Mouse (Mus musculus) neural tube, embryonic 12.5 days (tissue): ENCODE data around the gene Hoxd9. TPM values are rescaled to one million over a fixed set of nuclear protein-coding genes. Genes with fewer than 3 reads are reported as not detected.

Experiments used
- ATAC-seq: fragments of 200-750 bp; cut with Nextera tagmentation; 2 replicates; pipeline ENCODE4 v1.8.0; 2017; ENCODE audit warnings: low read depth, mild to moderate bottlenecking, moderate TSS enrichment, moderate library complexity; ENCODE audit not compliant: low FRiP score
- H3K27ac ChIP-seq: fragments of 300-500 bp; sonication (generic); 2 replicates; pipeline ENCODE4 v1.5.1; 2016
- H3K27me3 ChIP-seq: fragments of 300-500 bp; sonication (generic); replicated peaks from 2 replicates; pipeline ENCODE4 v1.6.1; 2016; ENCODE audit warnings: mild to moderate bottlenecking
- H3K36me3 ChIP-seq: fragments of 300-500 bp; sonication (generic); 2 replicates; pipeline ENCODE4 v1.6.1; 2016; ENCODE audit warnings: mild to moderate bottlenecking
- H3K4me1 ChIP-seq: fragments of 300-500 bp; sonication (generic); 2 replicates; pipeline ENCODE4 v1.6.1; 2016
- H3K4me2 ChIP-seq: fragments of 300-500 bp; sonication (generic); replicated peaks from 2 replicates; pipeline ENCODE4 v1.6.1; 2016; ENCODE audit warnings: mild to moderate bottlenecking
- H3K4me3 ChIP-seq: fragments of 300-500 bp; sonication (generic); 2 replicates; pipeline ENCODE4 v1.5.1; 2016
- H3K9ac ChIP-seq: fragments of 300-500 bp; sonication (generic); 2 replicates; pipeline ENCODE4 v1.6.1; 2016; ENCODE audit warnings: mild to moderate bottlenecking
- H3K9me3 ChIP-seq: fragments of 300-500 bp; sonication (generic); 2 replicates; pipeline ENCODE4 v1.6.1; 2016; ENCODE audit warnings: mild to moderate bottlenecking
- WGBS: fragments of 180-500 bp; shearing (Covaris S2); methylation state at CpG from one replicate; pipeline ENCODE4 v1.1.7; 2016; 5-methylcytosine and 5-hydroxymethylcytosine counted together
- microRNA counts: library from miRNA; unstranded; fragments of <30 nt; microRNA quantifications from one replicate; lab custom pipeline; 2017
- microRNA-seq: library from miRNA; unstranded; fragments of <30 nt; microRNA quantifications from one replicate; pipeline ENCODE4, GENCODE M21; 2017
- polyA plus RNA-seq: library from polyadenylated mRNA; unstranded; fragments of >200 nt; fragmentation: Nextera tagmentation; extraction: Ambion mirVana; gene quantifications from 2 replicates; pipeline ENCODE4 v1.2.1, GENCODE M21; 2016

Hoxd9 gene
- polyA plus RNA-seq, 1 experiment from 2014 or later = 34.4 TPM

GRCm38 (mm10) chr2:74747006-74747405 is 49.5 kb downstream of the Hoxd9 start:
- H3K4me2 ChIP-seq = peak overlapping the region; percentile 74
- no peaks in the 10 kb centered on the region for H3K27me3 ChIP-seq
- 2% methylated on average over 24 of the region's 24 CpGs for WGBS
- peaks cover 79% of the 10 kb centered on the region for H3K4me1 ChIP-seq
- peak overlapping the region; percentile 52 for H3K4me3 ChIP-seq
- peak overlapping the region; percentile 96 for H3K27ac ChIP-seq
- H3K9ac ChIP-seq = peak overlapping the region; percentile 94
- ATAC-seq = peak; percentile 14; the same call in 1 of the 2 replicates
- H3K9me3 ChIP-seq = no peaks in the 10 kb centered on the region
- H3K36me3 ChIP-seq = peaks cover 20% of the 10 kb centered on the region

GRCm38 (mm10) chr2:74747661-74748141 is 50.2 kb downstream of the Hoxd9 start:
- peaks cover 20% of the 10 kb centered on the region for H3K36me3 ChIP-seq
- H3K27me3 ChIP-seq = no peaks in the 10 kb centered on the region
- peak overlapping the region; percentile 74 for H3K4me2 ChIP-seq
- H3K9ac ChIP-seq = peak overlapping the region; percentile 94
- no peak for ATAC-seq
- 6% methylated on average over 11 of the region's 11 CpGs for WGBS
- H3K4me3 ChIP-seq = peak overlapping the region; percentile 52
- peaks cover 86% of the 10 kb centered on the region for H3K4me1 ChIP-seq
- H3K27ac ChIP-seq = peak overlapping the region; percentile 96
- H3K9me3 ChIP-seq = no peaks in the 10 kb centered on the region

GRCm38 (mm10) chr2:74748436-74748995 is 51.0 kb downstream of the Hoxd9 start:
- 5% methylated on average over 9 of the region's 9 CpGs for WGBS
- Histone ChIP-seq H3K4me3 (peak overlapping the region; percentile 52), H3K36me3 (peaks cover 20% of the 10 kb centered on the region), H3K9ac (peak overlapping the region; percentile 94), H3K4me1 (peaks cover 93% of the 10 kb centered on the region), H3K4me2 (peak overlapping the region; percentile 74), H3K27ac (peak overlapping the region; percentile 96), H3K9me3 (no peaks in the 10 kb centered on the region), H3K27me3 (no peaks in the 10 kb centered on the region)
- no peak for ATAC-seq

GRCm38 (mm10) chr2:74749337-74750121 is 52.0 kb downstream of the Hoxd9 start:
- Histone ChIP-seq H3K4me2 (peak overlapping the region; percentile 74), H3K9me3 (no peaks in the 10 kb centered on the region), H3K4me1 (peaks cover 87% of the 10 kb centered on the region), H3K27me3 (no peaks in the 10 kb centered on the region), H3K9ac (peak overlapping the region; percentile 94), H3K4me3 (peak overlapping the region; percentile 36), H3K27ac (peak overlapping the region; percentile 96), H3K36me3 (peaks cover 13% of the 10 kb centered on the region)
- under 1% methylated on average over 47 of the region's 47 CpGs for WGBS
- peak; percentile 85 for ATAC-seq

MicroRNA genes within 50 kb of the gene (microRNA counts, 519-probe panel; counts per million panel counts)
- 8,306 counts per million, percentile 99 among the panel's probes with 10 or more counts for microRNA mmu-miR-10b (lab: Ali Mortazavi, UCI)

Small RNAs within 50 kb of the gene (microRNA-seq; reads per million reads assigned to microRNA genes)
- gene Gm44463 (not detected), gene Mir10b (157,777 reads per million, percentile 100 among the genes with 10 or more reads in this experiment)

Other genes starting within 250 kb of the Hoxd9 start
- 48.4 and 51.7 TPM in 2 replicates for gene Lnpk, start 118.3 kb upstream of the Hoxd9 start, polyA plus RNA-seq
- 1.1 and 1.2 TPM in 2 replicates for gene Evx2, start 38.2 kb upstream of the Hoxd9 start, polyA plus RNA-seq
- 0.57 and 2.5 TPM in 2 replicates for gene Hoxd13, start 29.4 kb upstream of the Hoxd9 start, polyA plus RNA-seq
- 4.1 and 8.0 TPM in 2 replicates for gene Hoxd12, start 22.7 kb upstream of the Hoxd9 start, polyA plus RNA-seq
- gene Hoxd11, start 18.2 kb upstream of the Hoxd9 start, polyA plus RNA-seq = 19.1 and 25.2 TPM in 2 replicates
- gene Hoxd10, start 5.8 kb upstream of the Hoxd9 start, polyA plus RNA-seq = 48.9 and 49.0 TPM in 2 replicates
- gene Hoxd8, start 6.9 kb downstream of the Hoxd9 start, polyA plus RNA-seq = 20.8 and 21.4 TPM in 2 replicates
- gene Hoxd3, start 14.2 kb downstream of the Hoxd9 start, polyA plus RNA-seq = 55.9 and 68.9 TPM in 2 replicates
- gene Hoxd4, start 14.2 kb downstream of the Hoxd9 start, polyA plus RNA-seq = 14.2 and 16.0 TPM in 2 replicates
- gene Gm28230, start 29.0 kb downstream of the Hoxd9 start, polyA plus RNA-seq = 6.9 and 9.1 TPM in 2 replicates
- gene Hoxd1, start 65.3 kb downstream of the Hoxd9 start, polyA plus RNA-seq = 6.8 and 7.8 TPM in 2 replicates
- 139 and 144 TPM in 2 replicates for gene Mtx2, start 128.1 kb downstream of the Hoxd9 start, polyA plus RNA-seq